In the genomic region with DNA sequence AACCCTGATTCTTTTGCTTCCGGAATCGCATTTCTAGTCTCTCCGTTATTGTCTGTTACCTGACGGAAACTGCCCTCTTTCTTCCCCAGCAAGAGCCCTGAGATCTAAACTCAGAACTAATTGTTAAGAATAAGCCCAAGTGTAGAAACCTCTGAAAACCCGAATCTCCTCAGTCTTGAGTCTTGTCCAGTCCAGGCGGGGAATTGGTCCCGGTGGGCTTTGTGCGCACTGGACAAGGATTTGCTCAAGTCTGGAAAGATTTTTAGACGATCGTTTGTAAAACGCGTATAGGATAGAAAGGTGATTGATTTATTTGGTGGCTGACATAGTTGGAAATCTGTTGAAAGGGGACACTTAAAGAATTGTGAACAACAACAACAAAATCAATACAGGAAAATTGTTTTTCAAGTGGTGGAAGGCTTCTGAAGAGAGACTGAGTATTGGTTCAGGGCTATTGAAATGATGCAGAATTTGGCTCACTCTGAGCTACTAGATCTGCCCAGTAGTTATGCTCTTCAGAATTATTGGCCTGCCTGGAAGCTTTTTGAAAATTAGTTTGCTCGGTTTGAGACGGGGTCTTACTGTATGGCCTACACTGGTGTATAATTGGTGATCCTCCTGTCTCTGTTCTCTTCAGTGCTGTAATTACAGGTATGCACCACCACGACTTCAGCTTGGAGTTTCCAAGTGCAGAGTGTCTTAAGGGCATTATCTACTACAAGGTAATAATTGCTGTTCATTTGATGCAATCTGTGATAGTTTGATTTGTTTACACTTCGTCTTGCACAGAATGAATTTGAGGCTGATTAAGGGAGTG, we compare ENCODE assay signal across 7 mouse cellular contexts. TPM values are rescaled to one million over a fixed set of nuclear protein-coding genes. Genes with fewer than 3 reads are reported as not detected.
DNase-seq lines count a peak whose midpoint lies in the region; ATAC-seq and TF ChIP-seq lines count a peak whose summit lies in the region.

No protein-coding gene starts in this region.

- H3K27me3 ChIP-seq in embryonic facial prominence, embryonic 10.5 days (replicated peaks; ENCODE audit: low read depth, poor library complexity, severe bottlenecking), result no peaks in the 10 kb centered on the region
- no peaks in the 10 kb centered on the region for H3K27me3 ChIP-seq in midbrain, postnatal 0 days (ENCODE audit: insufficient read depth, low read length)

- no peaks in the 10 kb centered on the region for H3K9me3 ChIP-seq in embryonic facial prominence, embryonic 10.5 days
- no peaks in the 10 kb centered on the region for H3K9me3 ChIP-seq in midbrain, postnatal 0 days (ENCODE audit: low read length)

- H3K4me3 ChIP-seq in embryonic facial prominence, embryonic 10.5 days, result peak overlapping the region; percentile 78
- H3K4me3 ChIP-seq in midbrain, postnatal 0 days (ENCODE audit: low read depth, low read length), result peak overlapping the region; percentile 66

- H3K4me2 ChIP-seq in midbrain, postnatal 0 days (ENCODE audit: low read depth, low read length, poor library complexity, severe bottlenecking), result peak overlapping the region; percentile 48

- peak; percentile 16; the same call in 1 of the 2 replicates for TF ChIP-seq CTCF in midbrain, postnatal 0 days (IDR thresholded peaks at IDR 0.05)

- WGBS in embryonic facial prominence, embryonic 10.5 days, result 11% methylated on average over 16 of the region's 16 CpGs
- 7% methylated on average over 16 of the region's 16 CpGs for WGBS in midbrain, postnatal 0 days

- ATAC-seq in midbrain, postnatal 0 days (ENCODE audit: low FRiP score), result no peak; the same call in 1 of the 2 replicates

- H3K4me1 ChIP-seq in embryonic facial prominence, embryonic 10.5 days, result peaks cover 13% of the 10 kb centered on the region
- no peaks in the 10 kb centered on the region for H3K4me1 ChIP-seq in midbrain, postnatal 0 days (ENCODE audit: insufficient read depth, low read length)

- peak overlapping the region; percentile 75 for H3K9ac ChIP-seq in midbrain, postnatal 0 days (replicated peaks; ENCODE audit: low read length, poor library complexity, severe bottlenecking)

- H3K27ac ChIP-seq in embryonic facial prominence, embryonic 10.5 days (replicated peaks), result peak overlapping the region; percentile 95
- H3K27ac ChIP-seq in midbrain, postnatal 0 days (ENCODE audit: low read depth, low read length), result peak overlapping the region; percentile 89

- peak; percentile 10 for DNase-seq in thymus, postnatal 0 days (ENCODE audit: low spot score)
- no peak for DNase-seq in thymus, postnatal 36 days
- DNase-seq in embryonic facial prominence, embryonic 10.5 days (ENCODE audit: low spot score), result peak; percentile 16
- peak; percentile 53 for DNase-seq in induced T-regulatory cell, adult 2 months (ENCODE audit: low read depth)
- peak; percentile 6 for DNase-seq in midbrain, postnatal 0 days (ENCODE audit: low spot score)
- DNase-seq in layer of hippocampus, postnatal 10 days (ENCODE audit: low spot score in 2 of 2), result no peak
- DNase-seq in kidney, adult 8-10 months, result no peak

- H3K36me3 ChIP-seq in embryonic facial prominence, embryonic 10.5 days (replicated peaks), result peaks cover 36% of the 10 kb centered on the region
- no peaks in the 10 kb centered on the region for H3K36me3 ChIP-seq in midbrain, postnatal 0 days (ENCODE audit: insufficient read depth, low read length)

RNA-seq across cellular contexts. Expression of gene Zscan21, which starts 0.7 kb away (rescaled TPM):
- polyA plus RNA-seq in thymus, postnatal 0 days (2015; fragmentation: Nextera tagmentation; extraction: Ambion mirVana), result 39.4 and 40.9 TPM in 2 replicates
- polyA plus RNA-seq in embryonic facial prominence, embryonic 10.5 days (2016; fragmentation: Nextera tagmentation; extraction: Ambion mirVana), result 96.5 and 97.0 TPM in 2 replicates
- 20.7 and 22.1 TPM in 2 replicates for total RNA-seq in midbrain, postnatal 0 days (2014; rRNA removed)
- polyA plus RNA-seq in midbrain, postnatal 0 days (2015; fragmentation: Nextera tagmentation; extraction: Ambion mirVana), result 54.3 and 57.1 TPM in 2 replicates
- 10 to 100 TPM; 23.0 to 26.6 TPM for total RNA-seq in layer of hippocampus, postnatal 10 days (2021)

RNA-seq across cellular contexts. Expression of gene Zkscan1, which starts 32.5 kb away (rescaled TPM):
- polyA plus RNA-seq in thymus, postnatal 0 days (2015; fragmentation: Nextera tagmentation; extraction: Ambion mirVana), result 8.5 and 8.6 TPM in 2 replicates
- polyA plus RNA-seq in embryonic facial prominence, embryonic 10.5 days (2016; fragmentation: Nextera tagmentation; extraction: Ambion mirVana), result 28.2 and 30.0 TPM in 2 replicates
- total RNA-seq in midbrain, postnatal 0 days (2014; rRNA removed), result 40.4 and 45.3 TPM in 2 replicates
- 11.4 and 11.6 TPM in 2 replicates for polyA plus RNA-seq in midbrain, postnatal 0 days (2015; fragmentation: Nextera tagmentation; extraction: Ambion mirVana)
- total RNA-seq in layer of hippocampus, postnatal 10 days (2021), result 10 to 100 TPM; 38.4 to 43.5 TPM

RNA-seq across cellular contexts. Expression of gene Zfp113, which starts 38.1 kb away (rescaled TPM):
- 14.8 and 15.8 TPM in 2 replicates for polyA plus RNA-seq in thymus, postnatal 0 days (2015; fragmentation: Nextera tagmentation; extraction: Ambion mirVana)
- 32.1 and 39.8 TPM in 2 replicates for polyA plus RNA-seq in embryonic facial prominence, embryonic 10.5 days (2016; fragmentation: Nextera tagmentation; extraction: Ambion mirVana)
- total RNA-seq in midbrain, postnatal 0 days (2014; rRNA removed), result 6.4 and 7.2 TPM in 2 replicates
- polyA plus RNA-seq in midbrain, postnatal 0 days (2015; fragmentation: Nextera tagmentation; extraction: Ambion mirVana), result 7.0 and 7.3 TPM in 2 replicates
- 10 to 100 TPM; 10.8 to 14.3 TPM for total RNA-seq in layer of hippocampus, postnatal 10 days (2021)

RNA-seq across cellular contexts. Expression of gene Cops6, which starts 43.5 kb away (rescaled TPM):
- 214 and 223 TPM in 2 replicates for polyA plus RNA-seq in thymus, postnatal 0 days (2015; fragmentation: Nextera tagmentation; extraction: Ambion mirVana)
- polyA plus RNA-seq in embryonic facial prominence, embryonic 10.5 days (2016; fragmentation: Nextera tagmentation; extraction: Ambion mirVana), result 357 and 367 TPM in 2 replicates
- total RNA-seq in midbrain, postnatal 0 days (2014; rRNA removed), result 50.9 and 54.3 TPM in 2 replicates
- 283 and 299 TPM in 2 replicates for polyA plus RNA-seq in midbrain, postnatal 0 days (2015; fragmentation: Nextera tagmentation; extraction: Ambion mirVana)
- 100 to 1,000 TPM; 129 to 145 TPM for total RNA-seq in layer of hippocampus, postnatal 10 days (2021)

RNA-seq across cellular contexts. Expression of gene Ap4m1, which starts 54.4 kb away (rescaled TPM):
- polyA plus RNA-seq in thymus, postnatal 0 days (2015; fragmentation: Nextera tagmentation; extraction: Ambion mirVana), result 9.2 and 9.8 TPM in 2 replicates
- polyA plus RNA-seq in embryonic facial prominence, embryonic 10.5 days (2016; fragmentation: Nextera tagmentation; extraction: Ambion mirVana), result 30.6 and 33.0 TPM in 2 replicates
- 60.8 and 62.6 TPM in 2 replicates for total RNA-seq in midbrain, postnatal 0 days (2014; rRNA removed)
- polyA plus RNA-seq in midbrain, postnatal 0 days (2015; fragmentation: Nextera tagmentation; extraction: Ambion mirVana), result 17.2 and 17.5 TPM in 2 replicates
- 10 to 100 TPM; 25.9 to 26.5 TPM for total RNA-seq in layer of hippocampus, postnatal 10 days (2021)

Comparison
In these comparisons a context has a peak if more than half of its experiments do, and no peak if none do; other contexts are left out.
1. DNase-seq: peak in thymus, postnatal 0 days (single experiment), embryonic facial prominence, embryonic 10.5 days (single experiment), induced T-regulatory cell, adult 2 months (single experiment) and midbrain, postnatal 0 days (single experiment); none in thymus, postnatal 36 days (0 of 2), layer of hippocampus, postnatal 10 days (0 of 2) and kidney, adult 8-10 months (0 of 2).